Mouse (Mus musculus) stomach, embryonic 14.5 days (tissue): ENCODE measurements around the gene Fam205a1. TPM values are rescaled to one million over a fixed set of nuclear protein-coding genes. Genes with fewer than 3 reads are reported as not detected.

Source experiments
- ATAC-seq: fragments of 200-750 bp; cut with Nextera tagmentation; 2 replicates; pipeline ENCODE4 v1.8.0; 2017; ENCODE audit warnings: low read depth, moderate TSS enrichment; ENCODE audit not compliant: insufficient number of reproducible peaks, insufficient read depth, low FRiP score
- H3K27ac ChIP-seq: fragments of 300-500 bp; sonication (generic); 2 replicates; pipeline ENCODE4 v1.5.1; 2014; ENCODE audit warnings: mild to moderate bottlenecking, low read length, moderate library complexity, mixed read lengths
- H3K27me3 ChIP-seq: fragments of 300-500 bp; sonication (generic); 2 replicates; pipeline ENCODE4 v1.6.1; 2014; ENCODE audit warnings: low read length, control low read depth, mixed read lengths; ENCODE audit not compliant: control insufficient read depth, insufficient read depth
- H3K36me3 ChIP-seq: fragments of 300-500 bp; sonication (generic); 2 replicates; pipeline ENCODE4 v1.6.1; 2014; ENCODE audit warnings: mild to moderate bottlenecking, control low read depth, low read length, moderate library complexity, mixed read lengths; ENCODE audit not compliant: control insufficient read depth, insufficient read depth
- H3K4me1 ChIP-seq: fragments of 300-500 bp; sonication (generic); 2 replicates; pipeline ENCODE4 v1.6.1; 2014; ENCODE audit warnings: low read length, control low read depth, mixed read lengths; ENCODE audit not compliant: control insufficient read depth, insufficient read depth
- H3K4me2 ChIP-seq: fragments of 300-500 bp; sonication (generic); replicated peaks from 2 replicates; pipeline ENCODE4 v1.6.1; 2014; ENCODE audit warnings: low read depth, low read length, control low read depth
- H3K4me3 ChIP-seq: fragments of 300-500 bp; sonication (generic); 2 replicates; pipeline ENCODE4 v1.5.1; 2014; ENCODE audit warnings: low read depth, low read length, control low read depth
- H3K9ac ChIP-seq: fragments of 300-500 bp; sonication (generic); replicated peaks from 2 replicates; pipeline ENCODE4 v1.6.1; 2014; ENCODE audit warnings: low read depth, mild to moderate bottlenecking, control low read depth, low read length, moderate library complexity, mixed read lengths
- H3K9me3 ChIP-seq: fragments of 300-500 bp; sonication (generic); 2 replicates; pipeline ENCODE4 v1.6.1; 2016; ENCODE audit warnings: low read depth, low read length, control low read depth; ENCODE audit not compliant: control insufficient read depth
- WGBS: fragments of 180-500 bp; shearing (Covaris S2); extraction: QIAGEN DNeasy Blood & Tissue Kit; methylation state at CpG from one replicate; pipeline ENCODE4 v1.1.7; 2014; 5-methylcytosine and 5-hydroxymethylcytosine counted together
- polyA plus RNA-seq: library from polyadenylated mRNA; unstranded; fragments of >200 nt; fragmentation: Nextera tagmentation; extraction: Ambion mirVana; gene quantifications from 2 replicates; pipeline ENCODE4 v1.2.1, GENCODE M21; 2014

The Fam205a1 gene
- polyA plus RNA-seq, 1 experiment from 2014 or later, result 0.10 TPM

GRCm38 (mm10) chr4:42880677-42880948 is 26.9 kb upstream of the Fam205a1 start:
- ATAC-seq, result no peak
- Histone ChIP-seq H3K27me3 (no peaks in the 10 kb centered on the region), H3K4me1 (no peaks in the 10 kb centered on the region), H3K36me3 (no peaks in the 10 kb centered on the region), H3K9ac (no peak overlapping the region), H3K9me3 (no peaks in the 10 kb centered on the region), H3K4me3 (no peak overlapping the region), H3K4me2 (no peak overlapping the region), H3K27ac (no peak overlapping the region)
- WGBS, result 55% methylated on average over 1 of the region's 1 CpGs

DNA sequence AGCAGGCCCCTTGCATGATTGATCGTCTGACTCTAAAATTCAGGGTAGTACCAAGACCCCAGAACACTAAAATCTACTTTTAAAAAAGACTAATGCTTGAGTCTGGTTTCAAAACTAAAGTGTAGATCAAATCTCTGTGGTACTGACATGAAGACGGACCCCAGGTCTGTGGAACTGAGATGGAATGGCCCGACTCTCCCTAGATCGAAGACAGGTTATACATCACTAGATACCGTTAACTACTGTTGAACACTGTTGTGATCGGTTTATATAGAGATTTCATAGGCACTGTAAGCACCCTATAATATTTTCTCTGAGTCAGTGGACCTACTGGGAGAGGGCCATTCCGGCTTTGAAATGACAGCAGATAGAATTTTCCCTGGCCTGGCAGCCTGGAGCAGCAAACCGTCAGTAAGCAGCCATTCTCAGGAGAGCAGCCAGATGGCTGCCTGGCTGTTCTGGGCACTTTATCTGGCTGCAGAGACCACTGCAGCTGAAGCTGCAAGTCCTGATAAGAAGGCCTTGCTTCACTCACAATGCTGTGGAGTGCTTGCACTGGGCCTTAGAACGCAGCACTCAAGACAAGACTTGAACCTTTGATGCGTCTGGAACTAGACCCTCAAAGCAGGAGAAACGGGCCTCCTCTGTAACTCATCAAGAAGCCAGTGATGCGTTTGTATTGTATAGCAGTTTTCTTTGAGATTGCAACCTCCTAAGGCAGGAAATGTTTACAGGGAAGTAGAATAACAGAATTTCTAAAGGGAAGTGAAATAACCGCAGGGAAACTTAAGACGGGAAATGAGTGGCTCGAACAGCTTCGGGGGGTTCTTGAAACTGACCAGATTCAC is 26.4 kb upstream of the Fam205a1 start:
- peak; percentile 69; the same call in 1 of the 2 replicates for ATAC-seq
- H3K27me3 ChIP-seq, result no peaks in the 10 kb centered on the region
- no peaks in the 10 kb centered on the region for H3K4me1 ChIP-seq
- H3K27ac ChIP-seq, result no peak overlapping the region
- no peaks in the 10 kb centered on the region for H3K9me3 ChIP-seq
- H3K36me3 ChIP-seq, result no peaks in the 10 kb centered on the region
- no peak overlapping the region for H3K4me2 ChIP-seq
- no peak overlapping the region for H3K9ac ChIP-seq
- WGBS, result 75% methylated on average over 16 of the region's 16 CpGs
- H3K4me3 ChIP-seq, result no peak overlapping the region

DNA sequence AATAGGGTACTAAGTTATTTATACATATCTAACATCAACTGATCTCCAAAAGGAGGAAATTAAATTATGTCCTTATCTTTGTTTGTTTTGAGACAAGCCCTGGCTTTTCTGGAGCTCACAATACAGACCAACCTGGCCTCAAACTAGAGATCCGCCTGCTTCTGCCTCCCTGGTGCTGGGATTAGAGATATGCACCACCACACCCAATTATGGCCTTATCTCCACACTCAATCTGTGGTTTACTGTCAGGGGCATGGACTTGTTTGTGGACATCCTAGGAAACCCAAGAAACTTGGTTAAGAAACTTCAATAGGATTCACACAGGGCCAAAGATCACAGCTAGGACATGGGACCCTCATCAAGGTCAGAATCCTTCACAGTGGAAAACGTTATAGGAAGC is 24.0 kb upstream of the Fam205a1 start:
- H3K27ac ChIP-seq, result no peak overlapping the region
- H3K4me3 ChIP-seq, result no peak overlapping the region
- H3K4me2 ChIP-seq, result no peak overlapping the region
- no peaks in the 10 kb centered on the region for H3K27me3 ChIP-seq
- H3K9me3 ChIP-seq, result no peaks in the 10 kb centered on the region
- 86% methylated on average over 2 of the region's 2 CpGs for WGBS
- no peaks in the 10 kb centered on the region for H3K4me1 ChIP-seq
- ATAC-seq, result no peak
- no peaks in the 10 kb centered on the region for H3K36me3 ChIP-seq
- no peak overlapping the region for H3K9ac ChIP-seq

DNA sequence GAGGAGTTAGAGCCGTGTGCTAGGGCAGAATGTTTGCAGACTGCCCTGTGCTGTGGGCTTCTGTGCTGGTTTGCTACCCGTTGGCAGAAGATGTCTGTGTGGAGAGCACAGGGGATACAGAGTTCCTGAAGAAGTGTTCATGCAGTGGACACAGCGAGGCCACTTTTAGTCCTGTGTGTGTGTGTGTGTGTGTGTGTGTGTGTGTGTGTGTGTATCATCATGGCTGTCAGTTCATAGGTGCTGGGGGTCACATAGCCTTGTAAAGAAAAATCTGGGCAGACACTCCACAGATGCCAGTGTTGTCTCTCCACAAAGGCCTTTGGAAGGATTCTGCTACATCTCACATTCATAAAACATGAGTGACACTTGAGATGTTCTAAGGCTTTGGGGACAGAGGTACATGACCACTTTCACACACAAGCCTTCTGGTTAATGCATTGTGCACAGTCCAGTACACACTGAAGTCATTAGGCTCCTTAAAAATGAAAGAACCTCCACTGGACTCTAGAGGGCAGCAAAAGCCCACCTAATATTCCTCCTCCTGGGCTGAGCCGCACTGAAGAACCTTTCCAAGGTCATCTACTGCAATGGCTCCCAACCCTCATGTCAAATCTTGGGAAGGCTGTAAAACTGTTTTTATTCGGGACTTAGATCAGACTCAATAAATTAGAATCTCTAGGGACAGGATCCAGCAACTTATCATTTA is 23.1 kb upstream of the Fam205a1 start:
- peak; percentile 90; the same call in 1 of the 2 replicates for ATAC-seq
- Histone ChIP-seq H3K9ac (no peak overlapping the region), H3K9me3 (no peaks in the 10 kb centered on the region), H3K4me2 (no peak overlapping the region), H3K4me3 (no peak overlapping the region), H3K4me1 (no peaks in the 10 kb centered on the region), H3K27ac (no peak overlapping the region), H3K36me3 (no peaks in the 10 kb centered on the region), H3K27me3 (no peaks in the 10 kb centered on the region)
- WGBS, result 36% methylated on average over 5 of the region's 5 CpGs

DNA sequence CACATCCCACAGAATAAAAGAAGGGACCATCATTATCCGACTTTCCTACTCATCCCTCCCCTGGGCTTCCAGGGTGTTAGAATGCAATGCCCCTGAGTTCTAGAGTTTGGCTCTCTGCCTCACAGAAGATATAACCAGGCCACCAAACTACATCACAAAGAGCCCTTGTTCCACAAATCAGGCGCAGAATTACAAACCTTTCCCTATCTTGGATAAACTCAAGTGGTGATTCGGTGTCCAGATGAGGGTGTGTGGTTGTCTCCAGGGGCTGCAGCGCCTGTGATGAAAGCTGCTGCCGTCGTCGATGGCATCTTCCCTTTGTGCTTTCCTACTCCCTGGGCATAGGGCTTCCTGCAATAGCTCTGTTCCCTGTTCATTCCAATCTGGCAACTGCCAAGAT is 20.4 kb upstream of the Fam205a1 start, which contains the start of gene Fam205c:
TSS of gene Fam205c (minus strand) at position 101 of the 400 bp plus-strand sequence.
- Histone ChIP-seq H3K4me1 (no peaks in the 10 kb centered on the region), H3K27ac (no peak within 1 kb of the TSS), H3K9me3 (no peaks in the 10 kb centered on the region), H3K27me3 (no peaks in the 10 kb centered on the region), H3K4me3 (no peak within 1 kb of the TSS), H3K4me2 (no peak within 1 kb of the TSS), H3K9ac (no peak within 1 kb of the TSS), H3K36me3 (no peaks in the 10 kb centered on the region)
- no peak for ATAC-seq
- 86% methylated on average over 7 of the region's 7 CpGs for WGBS

GRCm38 (mm10) chr4:42872746-42873435 is 19.2 kb upstream of the Fam205a1 start:
- Histone ChIP-seq H3K9me3 (no peaks in the 10 kb centered on the region), H3K4me1 (no peaks in the 10 kb centered on the region), H3K27me3 (no peaks in the 10 kb centered on the region), H3K4me3 (no peak overlapping the region), H3K36me3 (no peaks in the 10 kb centered on the region), H3K27ac (no peak overlapping the region), H3K4me2 (no peak overlapping the region), H3K9ac (no peak overlapping the region)
- ATAC-seq, result no peak
- WGBS, result 56% methylated on average over 16 of the region's 16 CpGs

DNA sequence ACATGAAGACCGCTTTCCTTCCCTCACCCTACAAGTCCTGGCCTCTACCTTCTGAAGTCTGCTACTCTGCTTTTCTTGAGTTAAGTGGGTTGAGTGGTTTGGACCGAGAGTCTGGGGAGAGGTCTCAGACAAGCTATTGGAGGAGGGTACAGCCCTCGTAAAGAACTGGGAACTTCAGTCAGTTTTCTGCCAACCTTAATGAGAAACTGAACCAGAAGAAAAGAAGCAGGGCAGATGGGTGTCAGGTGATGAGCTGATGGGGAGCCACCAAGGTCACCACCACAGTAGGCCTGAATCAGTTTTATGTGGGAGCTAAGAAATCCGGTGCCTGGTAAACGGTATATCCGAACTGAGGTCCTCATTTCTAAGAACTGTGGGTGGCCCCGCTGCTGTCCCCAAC is 18.5 kb upstream of the Fam205a1 start:
- Histone ChIP-seq H3K9ac (no peak overlapping the region), H3K4me1 (no peaks in the 10 kb centered on the region), H3K4me2 (no peak overlapping the region), H3K27me3 (no peaks in the 10 kb centered on the region), H3K9me3 (no peaks in the 10 kb centered on the region), H3K27ac (no peak overlapping the region), H3K36me3 (no peaks in the 10 kb centered on the region), H3K4me3 (no peak overlapping the region)
- ATAC-seq, result no peak
- WGBS, result 93% methylated on average over 7 of the region's 7 CpGs

GRCm38 (mm10) chr4:42870748-42871147 is 17.1 kb upstream of the Fam205a1 start:
- H3K4me2 ChIP-seq, result no peak overlapping the region
- no peak overlapping the region for H3K9ac ChIP-seq
- WGBS, result 78% methylated on average over 5 of the region's 5 CpGs
- ATAC-seq, result no peak
- H3K4me3 ChIP-seq, result no peak overlapping the region
- H3K36me3 ChIP-seq, result no peaks in the 10 kb centered on the region
- no peaks in the 10 kb centered on the region for H3K4me1 ChIP-seq
- H3K27me3 ChIP-seq, result no peaks in the 10 kb centered on the region
- H3K9me3 ChIP-seq, result no peaks in the 10 kb centered on the region
- no peak overlapping the region for H3K27ac ChIP-seq
